Mouse (Mus musculus) liver, embryonic 14.5 days (tissue): ENCODE data around the gene Esrrb.

ENCODE experiments used
- CTCF ChIP-seq: IDR thresholded peaks from 2 replicates; pipeline ENCODE4 v1.5.1; 2016; ENCODE audit warnings: antibody characterized with exemption, low read depth, control low read depth
- EP300 ChIP-seq: IDR thresholded peaks from 2 replicates; pipeline ENCODE4 v1.6.1; 2016; ENCODE audit warnings: antibody characterized with exemption, low read depth

DNA sequence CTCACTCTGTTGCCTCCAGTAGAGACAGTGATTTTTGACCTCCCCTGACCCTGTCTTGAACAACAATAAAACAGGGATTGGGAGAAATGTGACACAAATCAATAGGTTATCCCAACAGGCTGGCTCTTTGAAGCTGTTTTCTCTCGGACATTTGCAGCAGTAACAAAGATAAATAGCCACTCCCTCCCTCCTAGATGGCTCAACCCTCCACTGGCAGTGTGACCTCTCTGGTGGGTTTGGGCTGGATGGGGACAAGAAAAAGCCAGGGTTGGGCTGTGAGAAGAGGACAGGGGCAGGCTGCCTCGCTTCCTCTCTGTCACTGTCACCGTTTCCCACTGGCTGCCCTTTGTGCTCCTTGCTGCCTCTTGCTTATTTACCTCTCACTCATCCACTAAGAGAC lies 36.6 kb upstream of the Esrrb start:
- TF ChIP-seq EP300 (no peak), CTCF (no peak)
